Mouse (Mus musculus): ENCODE measurements at regions not wholly inside any gene's neighbourhood (a gene's known extent, or its start where the extent isn't known, plus 50 kb on each side); places are given as distances from the start of the nearest gene placed in this dataset.

- ChIA-PET POLR2A (interaction anchor here in 3 of 4 experiments (0.8 to 1.8 kb wide), 6 partner anchors 12 to 149 kb away, joined by 3 to 8 read pairs (median 4); partner anchors contain the start of gene Bhlhe40 (in 2 of the 3)), CTCF (no interaction called here)
Observed at GRCm38 (mm10) chr6:108606231-108606630, 54.2 kb upstream of the Bhlhe40 start.

DNA sequence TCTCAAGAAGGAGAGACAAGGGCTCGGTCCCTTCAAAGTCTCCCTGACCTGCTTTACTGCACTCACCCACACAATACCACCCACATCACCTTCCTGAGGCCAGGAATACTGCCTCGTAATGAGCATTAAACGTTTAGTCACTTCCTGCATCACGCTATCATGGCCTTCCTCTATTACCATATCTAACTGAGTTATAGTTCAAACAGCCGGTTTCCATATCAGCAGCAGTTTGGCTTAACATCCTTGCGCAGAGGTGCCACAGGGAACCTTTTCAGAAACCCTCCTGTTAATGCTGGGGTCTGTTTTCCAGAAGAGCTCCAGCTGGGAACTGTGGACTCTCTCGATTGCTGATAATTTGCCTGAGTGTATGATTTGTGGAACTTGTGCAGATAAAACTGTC, 52.1 kb upstream of the Bhlhe40 start:
- CTCF ChIA-PET = no interaction called here
- POLR2A ChIA-PET = interaction anchor here in 1 of 4 experiments (1.1 kb wide), 1 partner anchor 53 kb away, joined by 3 read pairs; no protein-coding TSS in a partner anchor

Measured in embryonic stem cell, embryonic (primary cell).